Mouse (Mus musculus) lung, embryonic 14.5 days (tissue): ENCODE measurements around the gene Bcas3. TPM values are rescaled to one million over a fixed set of nuclear protein-coding genes. Genes with fewer than 3 reads are reported as not detected.

Experiments
- ATAC-seq: fragments of 200-750 bp; cut with Nextera tagmentation; 2 replicates; pipeline ENCODE4 v1.8.0; 2017; ENCODE audit warnings: mild to moderate bottlenecking, moderate TSS enrichment, moderate library complexity; ENCODE audit not compliant: insufficient read depth
- DNase-seq: peaks from one replicate; pipeline ENCODE4 v3.0.0-alpha.2; 2015
- H3K27ac ChIP-seq: fragments of 300-500 bp; sonication (generic); 2 replicates; pipeline ENCODE4 v1.5.1; 2014; ENCODE audit warnings: low read depth, mild to moderate bottlenecking, moderate library complexity
- H3K27me3 ChIP-seq: fragments of 300-500 bp; sonication (generic); 2 replicates; pipeline ENCODE4 v1.6.1; 2014; ENCODE audit warnings: low read length, control low read depth; ENCODE audit not compliant: insufficient read depth
- H3K36me3 ChIP-seq: fragments of 300-500 bp; sonication (generic); 2 replicates; pipeline ENCODE4 v1.6.1; 2014; ENCODE audit warnings: control low read depth; ENCODE audit not compliant: insufficient read depth
- H3K4me1 ChIP-seq: fragments of 300-500 bp; sonication (generic); 2 replicates; pipeline ENCODE4 v1.6.1; 2014; ENCODE audit warnings: antibody characterized with exemption, control low read depth; ENCODE audit not compliant: insufficient read depth
- H3K4me2 ChIP-seq: fragments of 300-500 bp; sonication (generic); 2 replicates; pipeline ENCODE4 v1.6.1; 2014; ENCODE audit warnings: mild to moderate bottlenecking
- H3K4me3 ChIP-seq: fragments of 300-500 bp; sonication (generic); 2 replicates; pipeline ENCODE4 v1.5.1; 2014; ENCODE audit warnings: low read depth, low read length
- H3K9ac ChIP-seq: fragments of 300-500 bp; sonication (generic); 2 replicates; pipeline ENCODE4 v1.6.1; 2014
- H3K9me3 ChIP-seq: fragments of 300-500 bp; sonication (generic); 2 replicates; pipeline ENCODE4 v1.6.1; 2016; ENCODE audit warnings: low read depth, low read length, control low read depth
- CTCF ChIP-seq: IDR thresholded peaks from 2 replicates; pipeline ENCODE4 v1.5.1; 2016; ENCODE audit warnings: antibody characterized with exemption, low read depth
- WGBS: fragments of 180-500 bp; shearing (Covaris S2); extraction: QIAGEN DNeasy Blood & Tissue Kit; methylation state at CpG from one replicate; pipeline ENCODE4 v1.1.7; 2014; 5-methylcytosine and 5-hydroxymethylcytosine counted together
- polyA plus RNA-seq: library from polyadenylated mRNA; unstranded; fragments of >200 nt; fragmentation: Nextera tagmentation; extraction: Ambion mirVana; gene quantifications from 2 replicates; pipeline ENCODE4 v1.2.1, GENCODE M21; 2014

Gene Bcas3
- polyA plus RNA-seq, 1 experiment from 2014 or later = 35.0 TPM

- TF ChIP-seq CTCF = no peak
- Histone ChIP-seq H3K9me3 (no peaks in the 10 kb centered on the region), H3K9ac (no peak overlapping the region), H3K4me2 (no peak overlapping the region), H3K4me1 (peaks cover 39% of the 10 kb centered on the region), H3K27ac (peak overlapping the region; percentile 86), H3K4me3 (no peak overlapping the region), H3K36me3 (no peaks in the 10 kb centered on the region), H3K27me3 (no peaks in the 10 kb centered on the region)
- WGBS = 9% methylated on average over 6 of the region's 6 CpGs
- DNase-seq (peak; percentile 85), ATAC-seq (peak; percentile 94)
These were observed 407.6 kb downstream of the Bcas3 start for GRCm38 (mm10) chr11:85760486-85761141.

GRCm38 (mm10) chr11:85761170-85761569, 408.2 kb downstream of the Bcas3 start:
- Histone ChIP-seq H3K9ac (no peak overlapping the region), H3K27me3 (no peaks in the 10 kb centered on the region), H3K9me3 (no peaks in the 10 kb centered on the region), H3K4me1 (peaks cover 37% of the 10 kb centered on the region), H3K4me3 (no peak overlapping the region), H3K27ac (peak overlapping the region; percentile 86), H3K4me2 (no peak overlapping the region), H3K36me3 (no peaks in the 10 kb centered on the region)
- peak; percentile 65 for ATAC-seq
- peak; percentile 80 for DNase-seq
- no peak for TF ChIP-seq CTCF
- 43% methylated on average over 3 of the region's 3 CpGs for WGBS

GRCm38 (mm10) chr11:85763655-85764054, 410.7 kb downstream of the Bcas3 start:
- Histone ChIP-seq H3K36me3 (no peaks in the 10 kb centered on the region), H3K4me1 (peaks cover 39% of the 10 kb centered on the region), H3K27me3 (no peaks in the 10 kb centered on the region), H3K9ac (no peak overlapping the region), H3K27ac (no peak overlapping the region), H3K9me3 (no peaks in the 10 kb centered on the region), H3K4me3 (no peak overlapping the region), H3K4me2 (no peak overlapping the region)
- DNase-seq = no peak
- TF ChIP-seq CTCF = no peak
- 70% methylated on average over 3 of the region's 3 CpGs for WGBS
- no peak for ATAC-seq

- H3K27me3 ChIP-seq = no peaks in the 10 kb centered on the region
- H3K4me3 ChIP-seq = no peak overlapping the region
- H3K9ac ChIP-seq = no peak overlapping the region
- H3K4me2 ChIP-seq = no peak overlapping the region
- peaks cover 21% of the 10 kb centered on the region; the same call in 1 of the 2 replicates for H3K4me1 ChIP-seq
- 20% methylated on average over 7 of the region's 7 CpGs for WGBS
- DNase-seq (peak; percentile 84), ATAC-seq (peak; percentile 84)
- no peaks in the 10 kb centered on the region for H3K9me3 ChIP-seq
- TF ChIP-seq CTCF = no peak
- peak overlapping the region; percentile 69 for H3K27ac ChIP-seq
- no peaks in the 10 kb centered on the region for H3K36me3 ChIP-seq
These were observed 413.2 kb downstream of the Bcas3 start for GRCm38 (mm10) chr11:85766106-85766723.

DNA sequence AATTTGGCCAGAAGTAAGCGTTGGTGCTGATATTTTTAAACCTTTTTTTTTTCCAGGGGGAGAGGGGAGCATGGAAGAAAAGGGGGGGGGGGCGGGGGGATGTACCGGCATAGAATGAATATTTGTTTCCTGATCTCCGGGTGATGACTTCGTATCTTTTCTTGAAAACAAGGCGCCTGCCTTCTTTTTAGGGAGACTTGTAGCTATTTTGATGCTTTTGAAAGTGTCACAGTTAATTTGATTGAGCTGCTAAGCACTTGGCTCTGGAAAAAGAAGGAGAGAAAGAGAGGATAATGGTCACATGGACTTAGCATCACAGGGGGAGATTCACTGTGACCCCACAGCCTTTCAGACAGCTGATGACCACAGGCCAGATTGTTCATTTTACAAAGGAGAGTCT, 413.8 kb downstream of the Bcas3 start:
- peaks cover 21% of the 10 kb centered on the region; the same call in 1 of the 2 replicates for H3K4me1 ChIP-seq
- no peak for TF ChIP-seq CTCF
- H3K9ac ChIP-seq = no peak overlapping the region
- H3K27me3 ChIP-seq = no peaks in the 10 kb centered on the region
- no peaks in the 10 kb centered on the region for H3K9me3 ChIP-seq
- H3K36me3 ChIP-seq = no peaks in the 10 kb centered on the region
- H3K4me3 ChIP-seq = no peak overlapping the region
- DNase-seq = no peak
- no peak for ATAC-seq
- 60% methylated on average over 6 of the region's 6 CpGs for WGBS
- peak overlapping the region; percentile 69 for H3K27ac ChIP-seq
- H3K4me2 ChIP-seq = no peak overlapping the region

DNA sequence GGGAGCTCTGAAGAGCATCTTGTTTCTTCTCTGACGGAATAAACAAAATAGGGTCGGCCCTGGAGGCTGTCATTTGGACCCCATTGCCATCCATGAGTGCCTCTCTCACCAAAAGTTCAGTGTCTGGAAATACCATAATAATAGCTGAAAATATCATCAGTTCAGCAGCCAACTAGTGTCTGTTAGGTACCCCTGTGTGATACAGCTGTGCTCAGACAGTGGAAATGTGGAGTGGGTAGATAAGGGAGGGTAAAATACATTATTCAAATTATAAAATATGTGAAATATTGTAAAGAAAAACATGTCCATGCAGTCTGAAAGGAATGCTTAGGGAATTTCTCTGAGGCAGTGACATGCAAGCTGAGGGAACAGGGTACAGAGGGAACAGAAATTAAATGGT, 416.8 kb downstream of the Bcas3 start:
- no peak for TF ChIP-seq CTCF
- H3K27ac ChIP-seq = peak overlapping the region; percentile 47; the same call in 1 of the 2 replicates
- 70% methylated on average over 2 of the region's 2 CpGs for WGBS
- no peak overlapping the region for H3K9ac ChIP-seq
- H3K4me2 ChIP-seq = no peak overlapping the region
- peaks cover 23% of the 10 kb centered on the region for H3K4me1 ChIP-seq
- DNase-seq (no peak), ATAC-seq (no peak)
- H3K4me3 ChIP-seq = no peak overlapping the region
- no peaks in the 10 kb centered on the region for H3K27me3 ChIP-seq
- no peaks in the 10 kb centered on the region for H3K36me3 ChIP-seq
- no peaks in the 10 kb centered on the region for H3K9me3 ChIP-seq

DNA sequence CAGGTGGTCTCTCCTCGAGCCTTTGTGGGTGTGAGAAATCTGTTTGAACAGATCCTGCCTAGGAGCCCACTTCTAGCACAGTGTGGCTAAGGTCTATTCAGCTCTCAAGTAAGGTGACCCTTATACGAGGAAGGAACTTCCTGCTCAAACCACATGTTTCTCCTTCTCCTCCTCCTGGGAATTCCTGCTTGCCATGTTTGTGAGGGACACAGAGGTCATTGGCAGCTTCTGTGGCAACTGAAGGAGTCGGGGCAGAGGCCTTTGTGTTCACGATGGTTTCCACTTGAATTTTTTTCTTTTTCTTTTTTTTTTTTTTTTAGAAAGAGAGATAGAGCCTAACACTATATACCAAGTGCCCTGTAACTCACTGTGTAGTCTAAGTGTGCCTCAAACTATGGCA, 420.4 kb downstream of the Bcas3 start:
- 43% methylated on average over 4 of the region's 4 CpGs for WGBS
- no peak for DNase-seq
- Histone ChIP-seq H3K4me3 (no peak overlapping the region), H3K27me3 (no peaks in the 10 kb centered on the region), H3K9me3 (no peaks in the 10 kb centered on the region), H3K4me2 (no peak overlapping the region), H3K27ac (no peak overlapping the region; the same call in 1 of the 2 replicates), H3K4me1 (peaks cover 36% of the 10 kb centered on the region), H3K9ac (no peak overlapping the region), H3K36me3 (no peaks in the 10 kb centered on the region)
- TF ChIP-seq CTCF = no peak
- no peak for ATAC-seq
